Mouse (Mus musculus) left cerebral cortex, postnatal 10 days (tissue): ENCODE results near the gene Sun1. TPM values are rescaled to one million over a fixed set of nuclear protein-coding genes. Genes with fewer than 3 reads are reported as not detected.
A peak's percentile ranks its signal among the peaks of the same experiment; 100 is the strongest.

Experiments used
- DNase-seq, 2 experiments: peaks; one replicate each; pipeline ENCODE4 v3.0.0; 2021 to 2022; ENCODE audit warnings: low spot score in 2 of 2, mixed read lengths in 1 of 2; ENCODE audit errors: extremely low spot score in 1 of 2
- intact Hi-C: fragments of 180-260 bp; cut with DNase I; formaldehyde crosslinking; loops from one replicate; pipeline ENCODE4 v1.15.1; 2025
- total RNA-seq, 2 experiments: library from RNA; stranded (reverse); gene quantifications; 2 replicates each; pipeline ENCODE4 v1.2.3; 2021

Sun1 gene
- total RNA-seq, 2 experiments from 2014 or later, result 81.3 to 82.9 TPM

- intact Hi-C loops, result no loop called here
- no peak for DNase-seq
Measured at GRCm38 (mm10) chr5:139237436-139237835, 37.0 kb downstream of the Sun1 start.

GRCm38 (mm10) chr5:139241022-139241761 is 40.8 kb downstream of the Sun1 start:
- DNase-seq, result no peak
- intact Hi-C loops, result loop anchor here (10.0 kb wide), 1 partner anchor 396 kb away; no protein-coding TSS in a partner anchor

- intact Hi-C loops, result loop anchor here (10.0 kb wide), 1 partner anchor 399 kb away; no protein-coding TSS in a partner anchor
Measured at GRCm38 (mm10) chr5:139243384-139243783, 42.9 kb downstream of the Sun1 start.

GRCm38 (mm10) chr5:139247767-139248166 is 47.3 kb downstream of the Sun1 start:
- intact Hi-C loops, result loop anchor here (10.0 kb wide), 1 partner anchor 403 kb away; no protein-coding TSS in a partner anchor
- no peak for DNase-seq

More at GRCm38 (mm10) chr5:139243384-139243783, 42.9 kb downstream of the Sun1 start:
- no peak for DNase-seq

- intact Hi-C loops, result loop anchor here (10.0 kb wide), 1 partner anchor 404 kb away; no protein-coding TSS in a partner anchor
Measured at GRCm38 (mm10) chr5:139248846-139249245, 48.4 kb downstream of the Sun1 start.

GRCm38 (mm10) chr5:139251279-139251678 is 50.8 kb downstream of the Sun1 start:
- intact Hi-C loops, result no loop called here
- no peak for DNase-seq

More at GRCm38 (mm10) chr5:139248846-139249245, 48.4 kb downstream of the Sun1 start:
- DNase-seq, result peak in 1 of 2 experiments; percentile 66

GRCm38 (mm10) chr5:139251736-139252080 is 51.3 kb downstream of the Sun1 start:
- DNase-seq, result no peak
- intact Hi-C loops, result no loop called here

GRCm38 (mm10) chr5:139252081-139252909 is 51.9 kb downstream of the Sun1 start, which contains the start of gene Get4:
Gene Get4 (plus strand): TSS chr5:139252324.
- peak; percentile 99 to 100 for DNase-seq
- intact Hi-C loops, result no loop called here

GRCm38 (mm10) chr5:139252910-139253245 is 52.4 kb downstream of the Sun1 start:
- intact Hi-C loops, result no loop called here
- DNase-seq, result no peak

- DNase-seq, result peak in 1 of 2 experiments; percentile 66
- intact Hi-C loops, result no loop called here
Measured at GRCm38 (mm10) chr5:139253301-139253741, 52.9 kb downstream of the Sun1 start.

GRCm38 (mm10) chr5:139254938-139255337 is 54.5 kb downstream of the Sun1 start:
- no peak for DNase-seq
- intact Hi-C loops, result no loop called here

- intact Hi-C loops, result no loop called here
- DNase-seq, result no peak
Measured at GRCm38 (mm10) chr5:139255777-139256176, 55.3 kb downstream of the Sun1 start.

GRCm38 (mm10) chr5:139256211-139256765 is 55.9 kb downstream of the Sun1 start:
- intact Hi-C loops, result no loop called here
- no peak for DNase-seq

GRCm38 (mm10) chr5:139257265-139257664 is 56.8 kb downstream of the Sun1 start:
- intact Hi-C loops, result no loop called here
- DNase-seq, result no peak

GRCm38 (mm10) chr5:139257818-139258217 is 57.4 kb downstream of the Sun1 start:
- no peak for DNase-seq
- intact Hi-C loops, result no loop called here

- no peak for DNase-seq
- intact Hi-C loops, result no loop called here
Measured at GRCm38 (mm10) chr5:139258371-139259035, 58.1 kb downstream of the Sun1 start.

- intact Hi-C loops, result no loop called here
- no peak for DNase-seq
Measured at GRCm38 (mm10) chr5:139259853-139260252, 59.4 kb downstream of the Sun1 start.

GRCm38 (mm10) chr5:139261403-139261802 is 61.0 kb downstream of the Sun1 start:
- intact Hi-C loops, result no loop called here
- DNase-seq, result no peak

GRCm38 (mm10) chr5:139267661-139268060 is 67.2 kb downstream of the Sun1 start:
- DNase-seq, result no peak
- intact Hi-C loops, result no loop called here
